Mouse (Mus musculus) lung, postnatal 0 days (tissue): Measurements from ENCODE around the gene Fgfr1op.
"Not testable (repeated sequence)": the region's sequence is repeated elsewhere in the genome, so short reads cannot be mapped to it uniquely, and the experiment has no call there.

Experiments
- CTCF ChIP-seq: IDR thresholded peaks from 2 replicates; pipeline ENCODE4 v1.5.1; 2016; ENCODE audit warnings: antibody characterized with exemption, mild to moderate bottlenecking
- EP300 ChIP-seq: IDR thresholded peaks from 2 replicates; pipeline ENCODE4 v1.6.1; 2016; ENCODE audit warnings: antibody characterized with exemption, mild to moderate bottlenecking, control low read depth

DNA sequence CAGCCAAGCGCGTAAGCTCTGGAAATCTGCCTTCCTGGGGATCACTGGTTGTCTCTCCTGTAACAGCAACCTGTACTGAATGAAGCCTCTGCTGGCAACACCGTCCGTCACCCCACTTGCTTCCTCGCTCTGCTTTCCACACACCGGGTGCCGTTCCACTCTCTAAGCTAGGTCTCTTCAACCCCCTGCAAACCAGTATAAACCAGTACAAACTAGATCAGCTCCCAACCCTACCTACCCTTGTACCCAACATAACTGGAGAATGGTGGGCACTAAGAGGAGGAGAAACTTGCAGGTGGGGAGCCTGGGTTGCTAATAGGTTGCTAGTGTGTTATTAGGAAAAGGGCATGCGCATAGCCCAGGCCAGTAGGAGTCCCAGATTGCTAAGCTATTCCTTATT, 9.3 kb upstream of the Fgfr1op start:
- not testable (repeated sequence) for TF ChIP-seq EP300, CTCF
